Mouse (Mus musculus): Measurements from ENCODE around the gene Gm5089. TPM values are rescaled to one million over a fixed set of nuclear protein-coding genes. Genes with fewer than 3 reads are reported as not detected.

The Gm5089 gene
- polyA plus RNA-seq, 1 experiment: not detected

DNA sequence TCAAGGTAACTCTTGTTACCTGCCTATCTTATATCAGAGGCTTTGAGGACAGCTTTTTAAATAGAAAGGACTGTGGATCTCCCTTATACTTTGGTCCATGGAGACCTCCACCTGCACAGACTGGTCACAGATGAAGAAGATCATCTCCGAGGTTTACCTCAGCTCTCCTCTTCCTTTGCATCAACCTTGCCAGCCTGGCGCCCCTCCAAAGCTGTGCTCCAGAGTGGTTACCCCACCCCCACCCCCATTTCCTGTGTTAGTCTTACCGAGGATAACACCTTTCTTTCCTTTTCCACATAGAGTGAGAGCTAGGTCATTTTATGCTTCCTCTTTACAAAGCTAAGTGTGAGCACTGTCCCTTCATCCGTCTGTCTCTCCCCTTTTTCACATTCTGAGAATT is 60.0 kb downstream of the Gm5089 start:
- no peak for DNase-seq
- WGBS: 45% methylated on average over 4 of the region's 4 CpGs
- no peaks in the 10 kb centered on the region for H3K27me3 ChIP-seq (replicated peaks; ENCODE audit: control insufficient read depth, insufficient read depth, low read length)
- TF ChIP-seq POLR2A (IDR thresholded peaks at IDR 0.05; ENCODE audit: low read depth, low read length): no peak
- no peak overlapping the region for H3K27ac ChIP-seq (ENCODE audit: insufficient read depth, low read depth, low read length)
- H3K4me1 ChIP-seq (ENCODE audit: control insufficient read depth, insufficient read depth, low read length): no peaks in the 10 kb centered on the region
- no peaks in the 10 kb centered on the region for H3K36me3 ChIP-seq (ENCODE audit: control insufficient read depth, insufficient read depth, low read length)
- H3K4me3 ChIP-seq (ENCODE audit: insufficient read depth, low read depth, low read length): no peak overlapping the region

DNA sequence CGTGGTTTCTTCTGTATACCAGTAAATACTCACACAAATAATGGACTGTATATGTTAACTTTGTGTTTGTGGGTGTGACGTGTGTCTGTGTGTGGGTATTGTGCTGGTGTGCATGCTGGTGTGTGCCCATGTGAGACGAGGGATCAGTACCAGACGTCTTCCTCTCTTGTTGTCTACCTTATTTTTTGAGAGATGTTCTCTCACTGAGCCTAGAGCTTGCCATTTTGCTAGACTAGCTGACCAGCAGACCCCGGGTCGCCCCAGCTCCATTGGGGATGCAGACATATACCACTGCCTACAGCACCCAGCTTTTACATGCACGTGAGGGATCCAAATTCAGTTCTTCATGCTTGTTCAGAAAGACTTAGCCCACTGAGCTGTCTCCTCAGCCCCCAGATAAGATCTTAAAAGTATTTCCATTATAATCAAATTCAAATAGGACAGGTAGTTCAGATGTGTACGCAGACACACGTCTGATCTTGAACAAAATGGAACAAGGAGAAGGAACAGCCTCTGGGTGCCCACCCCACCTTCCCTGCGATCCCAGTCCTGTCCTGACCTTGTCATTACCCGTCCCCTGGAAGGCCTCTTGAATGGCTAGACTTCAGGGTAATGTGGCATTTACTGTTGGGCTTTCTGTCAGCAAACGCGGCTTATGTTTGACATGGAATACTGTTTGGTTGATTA is 61.1 kb downstream of the Gm5089 start:
- DNase-seq: no peak
- WGBS: 91% methylated on average over 13 of the region's 13 CpGs
- Histone ChIP-seq H3K4me1 (ENCODE audit: control insufficient read depth, insufficient read depth, low read length) (no peaks in the 10 kb centered on the region), H3K27ac (ENCODE audit: insufficient read depth, low read depth, low read length) (no peak overlapping the region), H3K4me3 (ENCODE audit: insufficient read depth, low read depth, low read length) (no peak overlapping the region), H3K36me3 (ENCODE audit: control insufficient read depth, insufficient read depth, low read length) (no peaks in the 10 kb centered on the region), H3K27me3 (replicated peaks; ENCODE audit: control insufficient read depth, insufficient read depth, low read length) (no peaks in the 10 kb centered on the region)
- no peak for TF ChIP-seq CTCF (conservative IDR thresholded peaks at IDR 0.05; ENCODE audit: insufficient read depth, insufficient read length, low read depth, low read length)
- no peak for TF ChIP-seq POLR2A (IDR thresholded peaks at IDR 0.05; ENCODE audit: low read depth, low read length)

DNA sequence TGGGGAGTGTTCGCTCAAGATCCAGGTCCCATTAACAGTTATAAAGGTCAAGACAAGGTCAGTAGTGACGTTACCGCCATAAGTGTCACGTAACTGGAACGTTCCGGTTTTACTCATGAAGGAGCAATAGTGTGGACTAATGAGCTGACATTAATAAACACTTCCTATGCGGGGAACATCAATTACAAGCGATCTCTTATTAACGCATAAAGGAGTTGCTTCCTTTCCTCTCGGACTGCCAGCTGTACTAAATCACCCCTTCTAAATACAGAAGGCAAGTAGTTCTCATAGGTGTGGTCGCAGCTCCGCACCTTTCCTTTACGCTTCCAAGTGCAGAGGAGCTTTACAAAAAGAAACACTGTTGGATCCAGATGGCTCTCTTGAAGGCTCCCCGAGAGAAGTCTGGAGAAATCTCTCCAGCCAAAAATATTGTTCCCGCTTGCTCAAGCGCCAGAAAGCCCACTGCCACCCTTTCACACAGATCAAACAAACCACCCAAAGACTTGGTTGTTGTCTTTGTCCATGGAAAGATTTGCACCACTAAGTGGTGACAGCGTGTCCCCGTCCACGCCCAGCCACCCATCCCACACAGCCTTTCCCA is 62.4 kb downstream of the Gm5089 start:
- no peaks in the 10 kb centered on the region for H3K4me1 ChIP-seq (ENCODE audit: control insufficient read depth, insufficient read depth, low read length)
- no peaks in the 10 kb centered on the region for H3K27me3 ChIP-seq (replicated peaks; ENCODE audit: control insufficient read depth, insufficient read depth, low read length)
- no peak for DNase-seq
- H3K36me3 ChIP-seq (ENCODE audit: control insufficient read depth, insufficient read depth, low read length): no peaks in the 10 kb centered on the region
- H3K4me3 ChIP-seq (ENCODE audit: insufficient read depth, low read depth, low read length): no peak overlapping the region
- 64% methylated on average over 19 of the region's 19 CpGs for whole genome bisulfite sequencing
- H3K27ac ChIP-seq (ENCODE audit: insufficient read depth, low read depth, low read length): no peak overlapping the region
- TF ChIP-seq POLR2A (IDR thresholded peaks at IDR 0.05; ENCODE audit: low read depth, low read length) (no peak), CTCF (conservative IDR thresholded peaks at IDR 0.05; ENCODE audit: insufficient read depth, insufficient read length, low read depth, low read length) (no peak)

DNA sequence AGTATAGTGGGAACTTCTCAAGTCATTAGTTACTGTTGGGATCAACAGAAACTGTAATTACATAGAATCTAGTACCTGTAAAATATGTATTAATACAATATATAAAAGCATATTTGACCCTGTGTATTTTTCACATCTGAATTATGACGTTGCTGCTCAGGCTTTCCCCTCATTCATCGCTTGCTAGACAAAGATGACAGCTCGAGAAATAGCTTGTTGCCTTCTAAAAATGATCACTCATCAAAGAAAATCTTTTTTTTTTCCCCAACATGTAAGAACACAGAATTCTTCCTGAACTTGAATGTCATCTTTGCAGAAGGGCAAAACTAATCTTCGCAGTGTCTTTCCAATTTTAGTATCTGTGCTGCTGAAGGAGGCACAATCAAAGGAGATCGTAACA is 63.1 kb downstream of the Gm5089 start:
- Histone ChIP-seq H3K36me3 (ENCODE audit: control insufficient read depth, insufficient read depth, low read length) (no peaks in the 10 kb centered on the region), H3K27me3 (replicated peaks; ENCODE audit: control insufficient read depth, insufficient read depth, low read length) (no peaks in the 10 kb centered on the region), H3K27ac (ENCODE audit: insufficient read depth, low read depth, low read length) (no peak overlapping the region), H3K4me3 (ENCODE audit: insufficient read depth, low read depth, low read length) (no peak overlapping the region), H3K4me1 (ENCODE audit: control insufficient read depth, insufficient read depth, low read length) (no peaks in the 10 kb centered on the region)
- DNase-seq: no peak
- WGBS: 91% methylated on average over 5 of the region's 5 CpGs
- TF ChIP-seq POLR2A (IDR thresholded peaks at IDR 0.05; ENCODE audit: low read depth, low read length): no peak
- no peak for TF ChIP-seq CTCF (conservative IDR thresholded peaks at IDR 0.05; ENCODE audit: insufficient read depth, insufficient read length, low read depth, low read length)

DNA sequence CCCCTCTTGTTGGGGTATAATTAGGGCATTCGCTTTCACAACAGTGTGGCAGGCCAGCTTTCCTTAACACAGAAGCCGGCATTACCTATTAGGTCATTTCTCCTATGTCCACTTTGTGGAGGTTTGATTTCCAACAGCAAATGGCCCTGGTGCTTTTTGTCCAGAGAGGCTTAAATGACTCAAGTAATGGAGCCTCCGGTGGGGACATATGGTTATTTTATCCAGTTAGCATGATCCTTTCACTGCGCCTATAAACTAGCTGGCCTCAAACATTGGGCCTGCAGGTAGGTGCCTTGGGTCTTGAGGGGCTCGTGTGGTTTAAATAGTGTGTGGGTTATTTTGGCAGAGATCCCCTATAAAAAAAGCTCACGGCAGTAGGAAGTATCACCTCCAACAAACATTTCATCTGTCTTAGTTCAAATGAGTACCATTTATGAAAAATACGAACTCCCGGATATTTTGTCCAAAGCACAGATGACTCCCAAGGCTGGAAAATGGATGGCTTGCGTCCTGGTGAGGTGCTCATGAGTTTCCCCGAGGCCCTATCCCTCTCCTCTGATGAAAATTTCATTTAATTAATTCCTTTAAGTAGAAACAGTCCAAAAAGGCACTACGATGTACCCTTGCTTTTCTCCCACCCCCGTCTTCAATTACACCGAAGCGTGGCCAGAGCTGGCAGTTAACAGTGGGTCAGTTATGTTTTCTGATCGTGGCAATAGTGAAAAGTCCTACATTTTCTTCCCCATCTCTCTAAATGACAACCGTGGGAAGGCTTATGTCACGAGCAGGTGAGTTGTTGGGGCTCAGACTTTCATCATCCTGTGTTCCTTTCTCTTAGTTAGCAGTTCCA is 64.4 kb downstream of the Gm5089 start:
- H3K4me1 ChIP-seq (ENCODE audit: control insufficient read depth, insufficient read depth, low read length): no peaks in the 10 kb centered on the region
- no peak overlapping the region for H3K27ac ChIP-seq (ENCODE audit: insufficient read depth, low read depth, low read length)
- no peaks in the 10 kb centered on the region for H3K27me3 ChIP-seq (replicated peaks; ENCODE audit: control insufficient read depth, insufficient read depth, low read length)
- no peaks in the 10 kb centered on the region for H3K36me3 ChIP-seq (ENCODE audit: control insufficient read depth, insufficient read depth, low read length)
- TF ChIP-seq CTCF (conservative IDR thresholded peaks at IDR 0.05; ENCODE audit: insufficient read depth, insufficient read length, low read depth, low read length): no peak
- TF ChIP-seq POLR2A (IDR thresholded peaks at IDR 0.05; ENCODE audit: low read depth, low read length): no peak
- no peak for DNase-seq
- no peak overlapping the region for H3K4me3 ChIP-seq (ENCODE audit: insufficient read depth, low read depth, low read length)
- 92% methylated on average over 17 of the region's 17 CpGs for WGBS

DNA sequence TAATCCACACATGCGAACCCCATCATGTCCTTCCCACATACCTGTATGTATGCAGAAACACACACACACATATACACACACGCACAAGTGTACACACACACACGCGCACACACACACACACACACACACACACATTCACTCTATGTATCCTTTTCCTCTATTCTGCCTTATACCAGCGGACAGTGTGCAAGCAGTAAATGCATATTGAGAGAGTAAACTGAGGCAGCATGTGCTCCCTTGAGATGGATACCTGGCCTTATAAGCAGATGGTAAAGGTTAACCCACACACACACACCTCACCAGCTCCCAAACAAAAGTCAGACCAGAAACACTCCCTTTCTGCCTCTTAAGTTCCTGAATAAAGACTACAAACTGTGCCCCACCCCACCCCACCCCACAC is 65.2 kb downstream of the Gm5089 start:
- TF ChIP-seq POLR2A (IDR thresholded peaks at IDR 0.05; ENCODE audit: low read depth, low read length) (no peak), CTCF (conservative IDR thresholded peaks at IDR 0.05; ENCODE audit: insufficient read depth, insufficient read length, low read depth, low read length) (no peak)
- Histone ChIP-seq H3K27me3 (replicated peaks; ENCODE audit: control insufficient read depth, insufficient read depth, low read length) (no peaks in the 10 kb centered on the region), H3K27ac (ENCODE audit: insufficient read depth, low read depth, low read length) (no peak overlapping the region), H3K36me3 (ENCODE audit: control insufficient read depth, insufficient read depth, low read length) (no peaks in the 10 kb centered on the region), H3K4me3 (ENCODE audit: insufficient read depth, low read depth, low read length) (no peak overlapping the region), H3K4me1 (ENCODE audit: control insufficient read depth, insufficient read depth, low read length) (no peaks in the 10 kb centered on the region)
- no peak for DNase-seq
- WGBS: 98% methylated on average over 5 of the region's 5 CpGs

DNA sequence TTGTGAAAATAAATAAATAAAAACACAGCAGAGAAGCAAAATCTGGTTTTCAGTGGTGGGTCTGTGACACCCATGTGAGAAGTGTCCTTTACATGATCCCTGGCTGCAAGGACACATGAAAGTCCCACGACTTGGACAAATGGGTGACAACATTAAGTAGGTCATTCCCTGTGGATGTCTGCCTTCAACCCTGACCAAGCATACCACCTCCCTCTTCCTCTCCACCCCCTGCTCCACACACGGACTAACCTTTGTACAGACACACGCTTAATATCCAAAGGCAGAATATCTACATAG is 65.7 kb downstream of the Gm5089 start:
- H3K27ac ChIP-seq (ENCODE audit: insufficient read depth, low read depth, low read length): no peak overlapping the region
- no peaks in the 10 kb centered on the region for H3K4me1 ChIP-seq (ENCODE audit: control insufficient read depth, insufficient read depth, low read length)
- 63% methylated on average over 3 of the region's 3 CpGs for WGBS
- no peak overlapping the region for H3K4me3 ChIP-seq (ENCODE audit: insufficient read depth, low read depth, low read length)
- no peak for DNase-seq
- no peak for TF ChIP-seq CTCF (conservative IDR thresholded peaks at IDR 0.05; ENCODE audit: insufficient read depth, insufficient read length, low read depth, low read length)
- H3K36me3 ChIP-seq (ENCODE audit: control insufficient read depth, insufficient read depth, low read length): no peaks in the 10 kb centered on the region
- H3K27me3 ChIP-seq (replicated peaks; ENCODE audit: control insufficient read depth, insufficient read depth, low read length): no peaks in the 10 kb centered on the region

Other genes starting within 250 kb of the Gm5089 start
- gene Zic5, start 14.6 kb upstream of the Gm5089 start, polyA plus RNA-seq (2012; rRNA removed): not detected in 2 replicates
- not detected in 2 replicates for gene Zic2, start 24.3 kb upstream of the Gm5089 start, polyA plus RNA-seq (2012; rRNA removed)
- gene Gm10837, start 39.5 kb upstream of the Gm5089 start, polyA plus RNA-seq (2012; rRNA removed): not detected in 2 replicates
- gene Pcca, start 83.2 kb upstream of the Gm5089 start, polyA plus RNA-seq (2012; rRNA removed): 67.4 and 77.1 TPM in 2 replicates

Measured in kidney, adult 2 months (tissue).